Mouse (Mus musculus) MEL (cell line): Measurements from ENCODE around the gene Mettl23.

ENCODE experiments used
- CTCF ChIP-seq, 3 experiments: IDR thresholded peaks in 2 of 3; conservative IDR thresholded peaks in 1 of 3; 2 replicates each; pipeline ENCODE4 v1.5.1; 2011 to 2012; ENCODE audit warnings: low read length in 3 of 3, low read depth in 2 of 3, mild to moderate bottlenecking in 2 of 3, improper control_type of control experiment in 1 of 3, inconsistent platforms in 1 of 3, mixed read lengths in 1 of 3, moderate library complexity in 1 of 3; ENCODE audit not compliant: control insufficient read depth in 1 of 3, insufficient read depth in 1 of 3, poor library complexity in 1 of 3, severe bottlenecking in 1 of 3
- MAX ChIP-seq: IDR thresholded peaks from 2 replicates; pipeline ENCODE4 v1.6.1; 2011; ENCODE audit warnings: low read length, improper control_type of control experiment
- MYB ChIP-seq: IDR thresholded peaks from 2 replicates; pipeline ENCODE4 v1.6.1; 2011; ENCODE audit warnings: mild to moderate bottlenecking, low read depth, low read length, improper control_type of control experiment
- POLR2A ChIP-seq, 2 experiments: IDR thresholded peaks; 2 replicates each; pipeline ENCODE4 v1.6.1; 2011 to 2012; ENCODE audit warnings: low read length in 2 of 2, mild to moderate bottlenecking in 2 of 2, control low read depth in 1 of 2, improper control_type of control experiment in 1 of 2, low read depth in 1 of 2, moderate library complexity in 1 of 2; ENCODE audit not compliant: control insufficient read depth in 1 of 2, insufficient read depth in 1 of 2, poor library complexity in 1 of 2
- POLR2AphosphoS2 ChIP-seq: IDR thresholded peaks from 2 replicates; pipeline ENCODE4 v1.6.1; 2011; ENCODE audit warnings: low read length, improper control_type of control experiment

DNA sequence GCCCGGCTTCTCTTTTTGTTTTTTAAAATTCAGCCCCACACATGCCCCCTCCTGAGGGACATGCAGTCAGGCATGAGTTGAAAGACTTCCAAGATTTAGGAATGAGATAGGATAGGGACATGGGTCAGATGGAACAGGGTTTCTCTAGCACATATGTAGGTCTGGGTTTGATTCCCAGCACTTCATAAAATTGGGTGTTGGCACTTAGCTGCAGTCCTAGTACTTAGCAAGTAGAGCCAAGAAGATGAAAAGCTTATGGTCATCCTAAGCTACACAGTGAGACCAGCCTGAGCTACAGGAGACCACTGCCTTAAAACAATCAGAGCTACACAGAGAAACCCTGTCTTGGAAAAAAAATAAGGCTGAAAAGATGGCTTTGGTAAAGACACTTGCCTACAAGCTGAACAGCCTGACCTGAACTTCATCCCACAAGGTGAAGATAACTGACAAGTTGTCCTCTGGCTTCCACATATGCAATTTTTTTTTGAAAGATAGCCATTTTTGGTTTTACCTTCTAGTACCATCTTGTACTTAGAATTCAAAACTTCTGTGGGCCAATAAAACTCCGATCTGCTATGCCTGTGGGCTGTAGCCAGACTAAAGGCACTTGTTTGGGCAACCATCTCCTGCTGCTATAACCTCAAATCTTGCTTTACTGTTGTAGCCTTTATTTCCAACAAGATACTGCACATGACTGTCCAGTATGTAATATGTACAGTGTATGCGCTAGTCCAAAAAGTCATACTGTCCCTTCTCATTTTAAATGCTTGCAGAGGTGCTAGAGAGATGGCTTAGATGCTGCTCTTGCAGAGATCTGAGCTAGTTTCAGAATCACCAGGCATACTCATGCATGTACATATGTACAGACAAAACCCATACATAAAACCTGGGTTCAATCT lies 4.4 kb downstream of the Mettl23 start:
- TF ChIP-seq MAX (no peak), POLR2AphosphoS2 (peak; percentile 51), POLR2A (IDR thresholded peaks at IDR 0.05; ENCODE audit: control insufficient read depth in 1 of 2, insufficient read depth in 1 of 2, low read depth in 1 of 2, low read length in 2 of 2, poor library complexity in 1 of 2) (peak in 1 of 2 experiments; percentile 58; a peak in 2 of 4 replicates), MYB (no peak), CTCF (IDR thresholded peaks at IDR 0.05 in 2 of 3, conservative IDR thresholded peaks at IDR 0.05 in 1 of 3; ENCODE audit: control insufficient read depth in 1 of 3, insufficient read depth in 1 of 3, low read depth in 2 of 3, low read length in 3 of 3, poor library complexity in 1 of 3, severe bottlenecking in 1 of 3) (no peak)
